Mouse (Mus musculus) heart, postnatal 10 days (tissue): ENCODE measurements around the gene Abcb8. TPM values are rescaled to one million over a fixed set of nuclear protein-coding genes. Genes with fewer than 3 reads are reported as not detected.

ENCODE experiments used
- DNase-seq, 2 experiments: peaks; one replicate each; pipeline ENCODE4 v3.0.0; 2021
- intact Hi-C: fragments of 180-260 bp; cut with DNase I; formaldehyde crosslinking; loops from one replicate; pipeline ENCODE4 v1.15.1; 2025
- total RNA-seq, 2 experiments: library from RNA; stranded (reverse); gene quantifications; 2 replicates each; pipeline ENCODE4 v1.2.3; 2021

Abcb8 gene
- total RNA-seq, 2 experiments from 2014 or later = 85.0 to 88.5 TPM

GRCm38 (mm10) chr5:24423129-24424003 is 29.9 kb downstream of the Abcb8 start, which contains the start of the genes Cdk5 and Slc4a2:
Cdk5 (minus strand) TSS chr5:24423530.
Slc4a2 (plus strand) TSS chr5:24423837.
- intact Hi-C loops = loop anchor here (2.0 kb wide), 2 partner anchors 29 kb away; partner anchors contain the start of gene Agap3
- DNase-seq = peak; percentile 99

GRCm38 (mm10) chr5:24424004-24424781 is 30.7 kb downstream of the Abcb8 start:
- intact Hi-C loops = loop anchor here (2.0 kb wide), 1 partner anchor 29 kb away; the partner anchor contains the start of gene Agap3
- no peak for DNase-seq

- DNase-seq = peak; percentile 89 to 90
- intact Hi-C loops = loop anchor here (2.0 kb wide), 1 partner anchor 28 kb away; the partner anchor contains the start of gene Agap3
These were observed 31.5 kb downstream of the Abcb8 start for GRCm38 (mm10) chr5:24424861-24425411.

- DNase-seq = no peak
These were observed 32.1 kb downstream of the Abcb8 start for GRCm38 (mm10) chr5:24425421-24426036.

GRCm38 (mm10) chr5:24426037-24426432 is 32.6 kb downstream of the Abcb8 start:
- DNase-seq = no peak
- intact Hi-C loops = loop anchor here (2.0 kb wide), 2 partner anchors 19 to 45 kb away; partner anchors contain the start of gene Fastk

More at GRCm38 (mm10) chr5:24425421-24426036, 32.1 kb downstream of the Abcb8 start:
- intact Hi-C loops = loop anchor here (2.0 kb wide), 3 partner anchors 19 to 45 kb away; partner anchors contain the start of genes Agap3 and Fastk

GRCm38 (mm10) chr5:24426556-24427284 is 33.3 kb downstream of the Abcb8 start:
- no peak for DNase-seq
- intact Hi-C loops = loop anchor here (2.0 kb wide), 2 partner anchors 18 to 44 kb away; partner anchors contain the start of gene Fastk

- no peak for DNase-seq
- intact Hi-C loops = loop anchor here (2.0 kb wide), 2 partner anchors 18 to 44 kb away; partner anchors contain the start of gene Fastk
These were observed 33.8 kb downstream of the Abcb8 start for GRCm38 (mm10) chr5:24427285-24427633.

GRCm38 (mm10) chr5:24427981-24428402 is 34.5 kb downstream of the Abcb8 start:
- no peak for DNase-seq
- intact Hi-C loops = loop anchor here (2.0 kb wide), 2 partner anchors 17 to 43 kb away; partner anchors contain the start of gene Fastk

- no peak for DNase-seq
- intact Hi-C loops = no loop called here
These were observed 35.1 kb downstream of the Abcb8 start for GRCm38 (mm10) chr5:24428596-24428995.

GRCm38 (mm10) chr5:24433993-24434392 is 40.5 kb downstream of the Abcb8 start:
- no peak for DNase-seq
- intact Hi-C loops = no loop called here

GRCm38 (mm10) chr5:24441187-24441586 is 47.7 kb downstream of the Abcb8 start:
- intact Hi-C loops = no loop called here

GRCm38 (mm10) chr5:24442029-24442428 is 48.6 kb downstream of the Abcb8 start:
- no peak for DNase-seq
- intact Hi-C loops = no loop called here

More at GRCm38 (mm10) chr5:24441187-24441586, 47.7 kb downstream of the Abcb8 start:
- DNase-seq = no peak

GRCm38 (mm10) chr5:24443204-24443603 is 49.7 kb downstream of the Abcb8 start:
- intact Hi-C loops = no loop called here
- no peak for DNase-seq

GRCm38 (mm10) chr5:24443927-24444326 is 50.5 kb downstream of the Abcb8 start:
- intact Hi-C loops = loop anchor here (2.0 kb wide), 1 partner anchor 17 kb away; no protein-coding TSS in a partner anchor
- no peak for DNase-seq

GRCm38 (mm10) chr5:24444746-24445427 is 51.4 kb downstream of the Abcb8 start, which contains the start of gene Fastk:
Fastk (minus strand) TSS chr5:24445287.
- intact Hi-C loops = loop anchor here (2.0 kb wide), 1 partner anchor 18 kb away; no protein-coding TSS in a partner anchor
- peak; percentile 95 for DNase-seq

GRCm38 (mm10) chr5:24445428-24446080 is 52.1 kb downstream of the Abcb8 start:
- no peak for DNase-seq
- intact Hi-C loops = loop anchor here (2.0 kb wide), 1 partner anchor 19 kb away; no protein-coding TSS in a partner anchor

- intact Hi-C loops = no loop called here
- no peak for DNase-seq
These were observed 53.2 kb downstream of the Abcb8 start for GRCm38 (mm10) chr5:24446630-24447029.
